Mouse (Mus musculus) cerebellum, adult 9-10 months (tissue): ENCODE data around the gene Ndufa7.
"Not testable (repeated sequence)": the region's sequence is repeated elsewhere in the genome, so short reads cannot be mapped to it uniquely, and the experiment has no call there.

Experiments used
- DNase-seq: peaks from one replicate; pipeline ENCODE4 v3.0.0; 2022

Gene Ndufa7

GRCm38 (mm10) chr17:33812475-33812874 is 11.9 kb upstream of the Ndufa7 start:
- no peak for DNase-seq

GRCm38 (mm10) chr17:33812990-33813389 is 11.4 kb upstream of the Ndufa7 start:
- no peak for DNase-seq

- no peak for DNase-seq
These were observed 9.0 kb upstream of the Ndufa7 start for GRCm38 (mm10) chr17:33815399-33815798.

GRCm38 (mm10) chr17:33816612-33817011 is 7.8 kb upstream of the Ndufa7 start:
- DNase-seq = no peak

- DNase-seq = peak; percentile 91
These were observed 7.0 kb upstream of the Ndufa7 start for GRCm38 (mm10) chr17:33817184-33817968.

- peak; percentile 52 for DNase-seq
These were observed 6.3 kb upstream of the Ndufa7 start for GRCm38 (mm10) chr17:33817969-33818643.

GRCm38 (mm10) chr17:33822436-33822959 is 1.9 kb upstream of the Ndufa7 start:
- no peak for DNase-seq

GRCm38 (mm10) chr17:33823171-33823570 is 1.2 kb upstream of the Ndufa7 start:
- not testable (repeated sequence) for DNase-seq

- not testable (repeated sequence) for DNase-seq
These were observed 592 bp downstream of the Ndufa7 start for GRCm38 (mm10) chr17:33824997-33825330.

GRCm38 (mm10) chr17:33825462-33825861 is 1.1 kb downstream of the Ndufa7 start:
- no peak for DNase-seq

- peak; percentile 86 for DNase-seq
These were observed 2.5 kb downstream of the Ndufa7 start for GRCm38 (mm10) chr17:33826850-33827249.

- DNase-seq = peak; percentile 77
These were observed 4.5 kb downstream of the Ndufa7 start for GRCm38 (mm10) chr17:33828892-33829291.

GRCm38 (mm10) chr17:33829561-33829960 is 5.2 kb downstream of the Ndufa7 start:
- DNase-seq = no peak

- peak; percentile 93 for DNase-seq
These were observed 18.8 kb downstream of the Ndufa7 start, which contains the start of gene Cd320 for GRCm38 (mm10) chr17:33842966-33843795. Gene Cd320, plus strand, starts transcription at chr17:33843091.

- DNase-seq = no peak
These were observed 19.8 kb downstream of the Ndufa7 start for GRCm38 (mm10) chr17:33844196-33844595.

GRCm38 (mm10) chr17:33848139-33848538 is 23.8 kb downstream of the Ndufa7 start:
- DNase-seq = no peak

GRCm38 (mm10) chr17:33851331-33851730 is 27.0 kb downstream of the Ndufa7 start:
- DNase-seq = no peak

GRCm38 (mm10) chr17:33857816-33858215 is 33.4 kb downstream of the Ndufa7 start:
- DNase-seq = no peak

GRCm38 (mm10) chr17:33865330-33866030 is 41.1 kb downstream of the Ndufa7 start:
- DNase-seq = no peak

GRCm38 (mm10) chr17:33873537-33873936 is 49.2 kb downstream of the Ndufa7 start, which contains the start of gene Gm7029:
Gene Gm7029, plus strand, starts transcription at chr17:33873837.
- DNase-seq = not testable (repeated sequence)

- DNase-seq = no peak
These were observed 50.0 kb downstream of the Ndufa7 start for GRCm38 (mm10) chr17:33874411-33874810.

GRCm38 (mm10) chr17:33875797-33876196 is 51.4 kb downstream of the Ndufa7 start:
- DNase-seq = not testable (repeated sequence)
